Mouse (Mus musculus) neural tube, embryonic 12.5 days (tissue): Measurements from ENCODE around the gene Carmil1. TPM values are rescaled to one million over a fixed set of nuclear protein-coding genes. Genes with fewer than 3 reads are reported as not detected.

ENCODE experiments used
- ATAC-seq: fragments of 200-750 bp; cut with Nextera tagmentation; 2 replicates; pipeline ENCODE4 v1.8.0; 2017; ENCODE audit warnings: low read depth, mild to moderate bottlenecking, moderate TSS enrichment, moderate library complexity; ENCODE audit not compliant: low FRiP score
- H3K27ac ChIP-seq: fragments of 300-500 bp; sonication (generic); 2 replicates; pipeline ENCODE4 v1.5.1; 2016
- H3K27me3 ChIP-seq: fragments of 300-500 bp; sonication (generic); replicated peaks from 2 replicates; pipeline ENCODE4 v1.6.1; 2016; ENCODE audit warnings: mild to moderate bottlenecking
- H3K36me3 ChIP-seq: fragments of 300-500 bp; sonication (generic); 2 replicates; pipeline ENCODE4 v1.6.1; 2016; ENCODE audit warnings: mild to moderate bottlenecking
- H3K4me1 ChIP-seq: fragments of 300-500 bp; sonication (generic); 2 replicates; pipeline ENCODE4 v1.6.1; 2016
- H3K4me2 ChIP-seq: fragments of 300-500 bp; sonication (generic); replicated peaks from 2 replicates; pipeline ENCODE4 v1.6.1; 2016; ENCODE audit warnings: mild to moderate bottlenecking
- H3K4me3 ChIP-seq: fragments of 300-500 bp; sonication (generic); 2 replicates; pipeline ENCODE4 v1.5.1; 2016
- H3K9ac ChIP-seq: fragments of 300-500 bp; sonication (generic); 2 replicates; pipeline ENCODE4 v1.6.1; 2016; ENCODE audit warnings: mild to moderate bottlenecking
- H3K9me3 ChIP-seq: fragments of 300-500 bp; sonication (generic); 2 replicates; pipeline ENCODE4 v1.6.1; 2016; ENCODE audit warnings: mild to moderate bottlenecking
- WGBS: fragments of 180-500 bp; shearing (Covaris S2); methylation state at CpG from one replicate; pipeline ENCODE4 v1.1.7; 2016; 5-methylcytosine and 5-hydroxymethylcytosine counted together
- polyA plus RNA-seq: library from polyadenylated mRNA; unstranded; fragments of >200 nt; fragmentation: Nextera tagmentation; extraction: Ambion mirVana; gene quantifications from 2 replicates; pipeline ENCODE4 v1.2.1, GENCODE M21; 2016

Gene Carmil1
- polyA plus RNA-seq, 1 experiment from 2014 or later: 19.5 TPM

GRCm38 (mm10) chr13:24287381-24287780 lies 6.8 kb upstream of the Carmil1 start:
- 93% methylated on average over 2 of the region's 2 CpGs for WGBS
- no peaks in the 10 kb centered on the region for H3K4me1 ChIP-seq
- H3K36me3 ChIP-seq: no peaks in the 10 kb centered on the region
- H3K9ac ChIP-seq: no peak overlapping the region
- H3K4me2 ChIP-seq: no peak overlapping the region
- no peak overlapping the region for H3K4me3 ChIP-seq
- H3K27ac ChIP-seq: no peak overlapping the region
- H3K9me3 ChIP-seq: no peaks in the 10 kb centered on the region
- no peaks in the 10 kb centered on the region for H3K27me3 ChIP-seq
- no peak for ATAC-seq

DNA sequence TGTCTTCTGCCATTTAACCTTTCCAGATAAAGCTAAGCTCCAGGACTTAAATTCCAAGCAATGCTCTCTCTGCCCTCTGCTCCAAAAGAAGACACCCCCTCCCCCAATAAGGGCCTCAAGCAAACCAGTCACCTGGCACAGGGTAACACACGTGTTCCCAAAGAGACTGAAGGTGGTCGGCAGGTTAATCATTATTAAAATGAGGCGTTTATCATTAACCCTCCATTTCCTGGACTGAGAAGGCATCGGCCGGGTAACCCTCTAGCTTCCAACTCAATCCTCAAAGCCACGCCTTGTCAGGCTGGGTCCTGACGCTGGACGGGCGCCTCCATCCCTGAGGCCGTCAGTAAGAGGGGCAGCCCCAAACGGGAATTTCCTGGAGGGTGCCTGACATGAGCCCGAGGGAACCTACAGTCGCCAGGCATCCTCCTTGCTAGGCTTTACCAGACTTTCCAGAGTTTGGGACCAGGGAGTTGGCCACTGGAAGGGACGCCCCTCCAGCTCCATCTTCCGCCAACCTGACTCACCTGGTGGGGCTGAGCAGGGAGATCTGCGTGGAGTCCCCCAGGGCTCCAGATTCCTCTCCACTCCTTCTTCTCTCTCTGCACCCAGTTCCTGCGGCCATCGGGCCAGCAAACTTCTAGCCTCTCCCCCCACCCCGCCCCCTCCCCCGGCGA lies 695 bp downstream of the Carmil1 start:
- ATAC-seq: no peak
- H3K36me3 ChIP-seq: no peaks in the 10 kb centered on the region

GRCm38 (mm10) chr13:24279407-24279761 lies 1.2 kb downstream of the Carmil1 start:
- 52% methylated on average over 11 of the region's 11 CpGs for WGBS
- Histone ChIP-seq H3K27ac (no peak overlapping the region), H3K4me3 (peak overlapping the region; percentile 76), H3K4me1 (peaks cover 16% of the 10 kb centered on the region), H3K9ac (no peak overlapping the region), H3K4me2 (peak overlapping the region; percentile 96), H3K36me3 (no peaks in the 10 kb centered on the region), H3K27me3 (0 out of 2 replicates have a peak, but pooled peaks cover 11% of the 10 kb centered on the region), H3K9me3 (no peaks in the 10 kb centered on the region)
- no peak for ATAC-seq

More for the DNA sequence above, 695 bp downstream of the Carmil1 start:
- H3K4me1 ChIP-seq: peaks cover 16% of the 10 kb centered on the region
- no peak overlapping the region for H3K27ac ChIP-seq
- peak overlapping the region; percentile 81 for H3K9ac ChIP-seq
- under 1% methylated on average over 21 of the region's 21 CpGs for WGBS
- no peaks in the 10 kb centered on the region for H3K9me3 ChIP-seq
- H3K4me2 ChIP-seq: peak overlapping the region; percentile 96
- H3K27me3 ChIP-seq: 0 out of 2 replicates have a peak, but pooled peaks cover 11% of the 10 kb centered on the region
- peak overlapping the region; percentile 76 for H3K4me3 ChIP-seq

- WGBS: 79% methylated on average over 4 of the region's 4 CpGs
- Histone ChIP-seq H3K4me2 (no peak overlapping the region), H3K36me3 (no peaks in the 10 kb centered on the region), H3K9me3 (no peaks in the 10 kb centered on the region), H3K27ac (no peak overlapping the region), H3K27me3 (no peaks in the 10 kb centered on the region), H3K4me3 (no peak overlapping the region), H3K9ac (no peak overlapping the region), H3K4me1 (no peaks in the 10 kb centered on the region)
- ATAC-seq: no peak
Measured at GRCm38 (mm10) chr13:24272740-24273377, 7.7 kb downstream of the Carmil1 start.

- no peaks in the 10 kb centered on the region for H3K27me3 ChIP-seq
- no peak overlapping the region for H3K4me2 ChIP-seq
- WGBS: 80% methylated on average over 3 of the region's 3 CpGs
- no peaks in the 10 kb centered on the region for H3K36me3 ChIP-seq
- H3K27ac ChIP-seq: no peak overlapping the region
- H3K9me3 ChIP-seq: no peaks in the 10 kb centered on the region
- H3K9ac ChIP-seq: no peak overlapping the region
- H3K4me1 ChIP-seq: no peaks in the 10 kb centered on the region
- ATAC-seq: no peak
- H3K4me3 ChIP-seq: no peak overlapping the region
Measured at GRCm38 (mm10) chr13:24269100-24269465, 11.5 kb downstream of the Carmil1 start.

DNA sequence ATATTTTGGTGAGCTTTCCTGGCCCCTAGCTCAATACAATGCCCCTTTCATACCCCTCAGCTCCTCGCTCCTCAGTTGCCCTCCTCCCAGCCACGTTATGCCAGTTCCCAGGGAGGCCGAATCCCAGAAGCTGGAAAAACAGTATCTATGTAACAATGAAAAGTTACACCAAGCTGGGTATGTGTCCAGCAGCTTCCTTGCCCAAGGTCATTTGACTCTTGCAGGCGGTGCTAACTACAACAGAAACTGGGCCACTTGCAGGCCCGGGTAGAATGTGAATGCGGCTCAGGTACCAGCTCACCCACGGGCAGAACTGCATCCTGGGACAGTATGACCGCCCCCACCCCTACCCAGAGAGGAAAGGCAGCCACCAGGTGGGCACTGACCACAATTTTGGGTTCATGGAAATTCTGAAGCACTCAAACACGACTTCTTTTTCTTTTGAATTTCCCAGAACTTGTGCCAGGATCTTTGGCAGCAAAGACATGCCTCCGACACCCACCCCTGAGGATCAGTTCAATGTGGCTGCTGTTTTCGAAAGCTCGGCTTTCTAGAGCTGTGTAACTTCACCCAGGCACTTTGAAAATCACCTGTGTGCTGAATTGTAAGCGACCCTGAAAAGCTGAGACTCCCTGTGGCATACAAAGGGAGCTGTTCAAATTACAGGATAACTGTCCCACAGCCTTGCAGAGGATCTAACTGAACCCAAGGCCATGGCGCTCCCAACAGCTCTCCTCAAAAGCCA lies 12.1 kb downstream of the Carmil1 start:
- Histone ChIP-seq H3K4me2 (no peak overlapping the region), H3K27me3 (no peaks in the 10 kb centered on the region)
- 73% methylated on average over 14 of the region's 14 CpGs for WGBS

DNA sequence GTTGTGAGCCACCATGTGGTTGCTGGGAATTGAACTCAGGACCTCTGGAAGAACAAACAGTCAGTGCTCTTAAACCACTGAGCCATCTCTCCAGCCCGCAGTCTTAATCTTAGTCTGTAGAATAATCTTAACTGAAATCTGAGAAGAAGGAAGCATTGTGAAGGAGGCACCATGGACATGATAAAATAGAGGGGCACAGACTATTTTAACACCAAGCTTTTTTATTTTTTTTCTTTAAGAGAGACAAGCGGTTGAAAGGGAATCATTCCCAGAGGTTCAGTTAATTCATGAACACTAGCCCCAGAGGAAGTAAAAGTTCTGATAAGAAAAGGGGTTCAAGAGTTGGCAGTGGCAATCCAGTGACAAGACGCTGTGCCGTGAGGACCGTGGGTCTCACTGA lies 15.8 kb downstream of the Carmil1 start:
- H3K9me3 ChIP-seq: no peaks in the 10 kb centered on the region
- no peaks in the 10 kb centered on the region for H3K4me1 ChIP-seq
- H3K27ac ChIP-seq: no peak overlapping the region
- H3K9ac ChIP-seq: no peak overlapping the region
- H3K27me3 ChIP-seq: no peaks in the 10 kb centered on the region
- H3K4me3 ChIP-seq: no peak overlapping the region
- no peak overlapping the region for H3K4me2 ChIP-seq
- H3K36me3 ChIP-seq: no peaks in the 10 kb centered on the region
- ATAC-seq: no peak
- WGBS: 91% methylated on average over 5 of the region's 5 CpGs

More for the DNA sequence above, 12.1 kb downstream of the Carmil1 start:
- Histone ChIP-seq H3K4me1 (no peaks in the 10 kb centered on the region), H3K9ac (no peak overlapping the region), H3K4me3 (no peak overlapping the region), H3K27ac (no peak overlapping the region), H3K9me3 (no peaks in the 10 kb centered on the region), H3K36me3 (no peaks in the 10 kb centered on the region)
- ATAC-seq: no peak

DNA sequence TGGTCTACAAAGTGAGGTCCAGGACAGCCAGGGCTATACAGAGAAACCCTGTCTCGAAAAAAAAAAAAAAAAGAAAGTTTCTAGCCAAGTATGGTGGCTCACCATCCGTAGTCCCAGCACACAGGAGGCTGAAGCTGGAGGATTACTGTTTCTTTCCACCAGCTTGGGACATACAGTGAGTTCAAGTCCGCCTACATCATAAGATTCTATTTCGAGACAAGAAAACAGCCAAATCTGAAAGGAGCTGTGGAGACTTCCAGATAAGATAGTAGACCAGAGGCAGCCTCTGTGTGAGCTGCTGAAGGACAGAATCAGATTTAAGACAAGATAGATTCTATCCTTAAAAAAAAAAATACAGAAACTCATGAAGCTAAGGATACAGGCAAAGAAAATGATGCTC lies 17.0 kb downstream of the Carmil1 start:
- Histone ChIP-seq H3K27me3 (no peaks in the 10 kb centered on the region), H3K36me3 (no peaks in the 10 kb centered on the region), H3K9me3 (no peaks in the 10 kb centered on the region), H3K4me1 (no peaks in the 10 kb centered on the region), H3K4me2 (no peak overlapping the region), H3K4me3 (no peak overlapping the region), H3K9ac (no peak overlapping the region), H3K27ac (no peak overlapping the region)
- 84% methylated on average over 4 of the region's 4 CpGs for WGBS
- no peak for ATAC-seq

DNA sequence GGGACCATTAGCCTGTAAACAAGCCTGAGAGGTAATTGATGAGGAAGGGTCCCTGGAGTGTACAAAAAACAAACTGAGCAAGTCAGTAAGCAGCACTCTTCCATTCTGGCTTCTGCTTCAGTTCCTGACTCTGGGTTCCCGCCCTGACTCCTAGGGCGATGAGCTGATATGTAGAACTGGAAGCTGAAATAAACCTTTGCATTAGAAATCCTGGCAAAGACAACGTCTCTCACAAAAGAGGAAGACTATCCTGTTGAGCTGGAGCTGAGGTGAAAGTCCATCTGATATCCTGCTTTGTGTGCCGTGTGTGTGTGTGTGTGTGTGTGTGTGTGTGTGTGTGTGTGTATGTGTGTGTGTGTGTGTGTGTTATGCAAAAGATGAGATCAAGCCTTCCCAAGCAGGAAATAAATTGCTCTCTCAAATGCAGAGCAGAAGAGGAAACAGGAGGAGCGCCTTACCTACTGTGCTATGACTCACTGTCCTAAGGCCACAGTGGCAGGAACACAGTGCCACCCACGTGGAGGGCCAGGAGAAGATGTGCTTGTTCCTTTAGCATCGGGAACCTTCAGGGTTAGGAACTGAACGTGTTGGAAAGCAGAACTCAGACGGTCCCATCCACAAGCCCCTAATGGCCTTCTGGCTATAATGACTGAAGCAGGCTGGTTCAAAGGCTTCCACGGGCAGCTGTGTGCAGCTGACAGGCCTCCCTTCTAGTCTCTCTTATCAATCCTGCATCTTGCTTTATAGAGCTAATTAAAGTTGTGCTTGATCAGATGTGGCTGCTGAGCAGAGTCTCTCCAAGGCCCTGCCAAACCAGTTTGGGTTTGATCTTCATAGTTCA lies 19.6 kb downstream of the Carmil1 start:
- ATAC-seq: no peak
- 83% methylated on average over 10 of the region's 10 CpGs for WGBS
- Histone ChIP-seq H3K4me3 (no peak overlapping the region), H3K4me1 (no peaks in the 10 kb centered on the region), H3K27ac (no peak overlapping the region), H3K4me2 (no peak overlapping the region), H3K9ac (no peak overlapping the region), H3K9me3 (no peaks in the 10 kb centered on the region), H3K36me3 (no peaks in the 10 kb centered on the region), H3K27me3 (no peaks in the 10 kb centered on the region)

- 88% methylated on average over 6 of the region's 6 CpGs for WGBS
- no peak overlapping the region for H3K4me3 ChIP-seq
- no peak overlapping the region for H3K4me2 ChIP-seq
- no peaks in the 10 kb centered on the region for H3K9me3 ChIP-seq
- H3K36me3 ChIP-seq: no peaks in the 10 kb centered on the region
- ATAC-seq: no peak
- H3K9ac ChIP-seq: no peak overlapping the region
- H3K27me3 ChIP-seq: no peaks in the 10 kb centered on the region
- H3K4me1 ChIP-seq: no peaks in the 10 kb centered on the region
- H3K27ac ChIP-seq: no peak overlapping the region
Measured at GRCm38 (mm10) chr13:24257809-24258208, 22.8 kb downstream of the Carmil1 start.

DNA sequence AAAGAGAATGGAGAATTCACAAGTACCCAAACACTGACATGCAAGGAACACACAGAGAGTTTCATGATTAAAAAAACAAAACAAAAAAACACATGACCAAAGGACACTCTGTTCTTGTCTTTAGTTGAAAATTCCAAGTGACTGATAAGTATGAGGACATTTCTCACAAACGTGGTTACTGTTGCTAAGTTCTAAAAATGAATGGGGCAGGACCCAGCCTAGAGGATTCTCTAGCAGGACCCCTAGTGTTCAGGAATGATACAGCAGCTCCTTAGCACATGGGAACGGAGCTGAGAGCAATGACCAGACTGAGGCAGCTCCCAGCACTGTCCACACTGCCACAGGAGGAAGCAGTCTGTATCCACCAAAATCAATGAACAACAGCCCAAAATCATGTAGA lies 26.6 kb downstream of the Carmil1 start:
- Histone ChIP-seq H3K4me3 (no peak overlapping the region), H3K36me3 (no peaks in the 10 kb centered on the region), H3K27ac (no peak overlapping the region), H3K9me3 (no peaks in the 10 kb centered on the region), H3K27me3 (no peaks in the 10 kb centered on the region), H3K4me1 (no peaks in the 10 kb centered on the region), H3K4me2 (no peak overlapping the region), H3K9ac (no peak overlapping the region)
- ATAC-seq: no peak
- 26% methylated on average over 2 of the region's 2 CpGs for WGBS

DNA sequence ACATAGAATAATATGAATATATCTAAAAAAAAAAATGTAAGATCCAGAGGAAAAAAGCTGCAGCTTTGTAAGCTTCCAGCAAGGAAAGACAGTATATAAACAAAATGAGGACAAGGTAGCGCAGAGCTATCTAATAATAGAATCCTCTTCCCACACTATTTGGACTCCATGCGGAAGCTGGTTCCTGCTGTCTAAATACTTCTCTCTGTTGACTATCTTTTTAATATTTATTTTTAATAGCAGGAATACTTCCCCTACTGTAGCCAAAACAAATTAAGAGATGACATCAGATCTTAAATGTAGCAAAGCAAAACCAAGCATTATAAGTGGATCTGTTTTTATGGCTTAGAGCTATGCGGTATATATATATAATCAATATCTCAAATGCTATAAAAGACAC lies 27.0 kb downstream of the Carmil1 start:
- Histone ChIP-seq H3K36me3 (no peaks in the 10 kb centered on the region), H3K4me2 (no peak overlapping the region), H3K4me1 (no peaks in the 10 kb centered on the region), H3K27me3 (no peaks in the 10 kb centered on the region), H3K27ac (no peak overlapping the region), H3K9me3 (no peaks in the 10 kb centered on the region), H3K9ac (no peak overlapping the region), H3K4me3 (no peak overlapping the region)
- WGBS: 95% methylated on average over 3 of the region's 3 CpGs
- ATAC-seq: no peak
